Mouse (Mus musculus) midbrain, embryonic 16.5 days (tissue): ENCODE results near the gene Fam83g. TPM values are rescaled to one million over a fixed set of nuclear protein-coding genes. Genes with fewer than 3 reads are reported as not detected.
"Not testable (repeated sequence)": the region's sequence is repeated elsewhere in the genome, so short reads cannot be mapped to it uniquely, and the experiment has no call there.

Source experiments
- ATAC-seq: fragments of 200-750 bp; cut with Nextera tagmentation; 2 replicates; pipeline ENCODE4 v1.8.0; 2017; ENCODE audit warnings: moderate TSS enrichment
- H3K27ac ChIP-seq: fragments of 300-500 bp; sonication (generic); 2 replicates; pipeline ENCODE4 v1.5.1; 2014; ENCODE audit warnings: mild to moderate bottlenecking, low read length, mixed read lengths
- H3K27me3 ChIP-seq: fragments of 300-500 bp; sonication (generic); 2 replicates; pipeline ENCODE4 v1.6.1; 2014; ENCODE audit warnings: low read depth, low read length, mixed read lengths; ENCODE audit not compliant: control insufficient read depth, insufficient read depth
- H3K36me3 ChIP-seq: fragments of 300-500 bp; sonication (generic); 2 replicates; pipeline ENCODE4 v1.6.1; 2014; ENCODE audit warnings: mild to moderate bottlenecking, low read length, moderate library complexity, mixed read lengths; ENCODE audit not compliant: control insufficient read depth, insufficient read depth
- H3K4me1 ChIP-seq: fragments of 300-500 bp; sonication (generic); 2 replicates; pipeline ENCODE4 v1.6.1; 2014; ENCODE audit warnings: mild to moderate bottlenecking, low read length, mixed read lengths; ENCODE audit not compliant: control insufficient read depth, insufficient read depth
- H3K4me2 ChIP-seq: fragments of 300-500 bp; sonication (generic); 2 replicates; pipeline ENCODE4 v1.6.1; 2014; ENCODE audit warnings: mild to moderate bottlenecking, low read length, mixed read lengths
- H3K4me3 ChIP-seq: fragments of 300-500 bp; sonication (generic); 2 replicates; pipeline ENCODE4 v1.5.1; 2014; ENCODE audit warnings: low read depth, mild to moderate bottlenecking, low read length, moderate library complexity, mixed read lengths
- H3K9ac ChIP-seq: fragments of 300-500 bp; sonication (generic); 2 replicates; pipeline ENCODE4 v1.6.1; 2014; ENCODE audit warnings: low read depth, low read length, mixed read lengths
- H3K9me3 ChIP-seq: fragments of 300-500 bp; sonication (generic); replicated peaks from 2 replicates; pipeline ENCODE4 v1.6.1; 2014; ENCODE audit warnings: mild to moderate bottlenecking, low read length, mixed read lengths; ENCODE audit not compliant: control insufficient read depth, poor library complexity, severe bottlenecking
- WGBS: fragments of 180-500 bp; shearing (Covaris S2); extraction: QIAGEN DNeasy Blood & Tissue Kit; methylation state at CpG from one replicate; pipeline ENCODE4 v1.1.7; 2014; 5-methylcytosine and 5-hydroxymethylcytosine counted together
- polyA plus RNA-seq: library from polyadenylated mRNA; unstranded; fragments of >200 nt; fragmentation: Nextera tagmentation; extraction: Ambion mirVana; gene quantifications from 2 replicates; pipeline ENCODE4 v1.2.1, GENCODE M21; 2015

The Fam83g gene
- polyA plus RNA-seq = 0.11 and 0.26 TPM in 2 replicates

DNA sequence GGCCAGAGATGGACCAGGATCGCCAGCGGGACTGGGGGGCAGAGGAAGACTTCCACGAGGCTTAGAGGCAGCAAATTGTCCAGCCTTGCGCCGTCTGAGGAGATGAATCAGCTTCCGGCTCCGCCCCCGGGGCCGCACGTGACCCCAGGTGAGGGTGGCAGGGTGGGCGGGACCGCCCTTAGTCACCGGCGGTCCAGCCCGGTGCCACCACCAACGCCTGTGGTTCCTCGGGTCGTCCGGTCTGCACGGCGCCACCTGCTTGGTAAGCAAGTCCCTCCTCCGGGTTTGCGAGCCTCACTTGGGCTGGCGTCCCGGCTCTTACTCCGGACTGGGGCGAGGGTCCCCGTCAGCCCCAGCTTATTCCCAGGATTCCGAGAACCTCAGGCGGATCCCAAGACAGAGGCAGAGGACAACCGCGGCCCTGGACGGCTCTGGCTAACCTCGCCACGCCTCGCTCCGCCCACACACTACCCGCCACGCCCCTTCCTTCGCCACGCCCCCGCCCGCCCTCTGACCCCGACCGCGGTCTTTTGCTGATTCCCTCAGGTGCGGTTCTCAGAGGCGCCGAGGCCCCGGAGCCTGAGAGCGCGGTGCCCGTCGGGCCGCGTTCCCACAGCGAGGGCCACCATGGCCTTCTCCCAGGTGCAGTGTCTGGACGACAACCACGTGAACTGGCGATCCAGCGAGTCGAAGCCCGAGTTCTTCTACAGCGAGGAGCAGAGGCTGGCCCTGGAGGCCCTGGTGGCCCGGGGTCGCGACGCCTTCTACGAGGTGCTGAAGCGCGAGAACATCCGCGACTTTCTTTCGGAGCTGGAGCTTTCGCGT is at the start of gene Fam83g:
TSS of gene Fam83g (plus strand) at position 185 of the 825 bp plus-strand sequence.
- no peak for ATAC-seq
- 0 out of 2 replicates have a peak, but pooled peaks cover 3% of the 10 kb centered on the region for H3K4me1 ChIP-seq
- no peaks in the 10 kb centered on the region for H3K9me3 ChIP-seq
- H3K4me2 ChIP-seq = peak within 1 kb of the TSS; percentile 48
- 2% methylated on average over 70 of the region's 76 CpGs for WGBS
- no peak within 1 kb of the TSS for H3K27ac ChIP-seq
- no peaks in the 10 kb centered on the region for H3K36me3 ChIP-seq
- H3K4me3 ChIP-seq = peak within 1 kb of the TSS; percentile 29
- H3K27me3 ChIP-seq = peaks cover 27% of the 10 kb centered on the region
- H3K9ac ChIP-seq = 0 out of 2 replicates have a peak within 1 kb of the TSS, but pooled peaks have one; percentile 28

- not testable (repeated sequence) for H3K9ac ChIP-seq, H3K27me3 ChIP-seq, H3K4me1 ChIP-seq, H3K4me2 ChIP-seq, H3K27ac ChIP-seq, H3K4me3 ChIP-seq, ATAC-seq, H3K9me3 ChIP-seq, H3K36me3 ChIP-seq
- WGBS = 97% methylated on average over 3 of the region's 4 CpGs
These were observed 47.6 kb upstream of the Fam83g start for GRCm38 (mm10) chr11:61636309-61636708.

DNA sequence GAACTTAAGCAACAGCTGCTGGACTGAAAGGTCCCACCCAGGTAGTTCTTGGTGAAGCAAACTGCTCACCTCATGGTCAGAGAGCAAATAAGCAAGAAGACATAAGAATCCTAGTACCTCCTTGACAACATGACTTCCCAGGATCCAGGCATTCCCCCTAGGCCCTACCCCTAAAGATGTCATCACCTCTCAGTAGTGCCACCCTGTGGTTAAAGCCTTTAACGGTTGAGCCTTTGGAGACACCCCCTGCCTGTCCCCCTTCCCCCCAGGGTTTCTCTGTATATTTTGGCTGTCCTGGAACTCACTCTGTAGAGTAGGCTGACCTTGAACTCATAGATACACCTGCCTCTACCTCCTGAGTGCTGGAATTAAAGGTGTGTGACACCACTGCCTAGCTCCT is 46.5 kb upstream of the Fam83g start:
- H3K4me2 ChIP-seq = no peak overlapping the region
- no peak overlapping the region for H3K9ac ChIP-seq
- 41% methylated on average over 1 of the region's 1 CpGs for WGBS
- H3K27me3 ChIP-seq = no peaks in the 10 kb centered on the region
- no peaks in the 10 kb centered on the region for H3K4me1 ChIP-seq
- no peak overlapping the region for H3K27ac ChIP-seq
- H3K9me3 ChIP-seq = no peaks in the 10 kb centered on the region
- no peak for ATAC-seq
- no peaks in the 10 kb centered on the region for H3K36me3 ChIP-seq
- no peak overlapping the region for H3K4me3 ChIP-seq

GRCm38 (mm10) chr11:61637856-61638255 is 46.0 kb upstream of the Fam83g start:
- H3K27ac ChIP-seq = no peak overlapping the region
- 87% methylated on average over 3 of the region's 3 CpGs for WGBS

DNA sequence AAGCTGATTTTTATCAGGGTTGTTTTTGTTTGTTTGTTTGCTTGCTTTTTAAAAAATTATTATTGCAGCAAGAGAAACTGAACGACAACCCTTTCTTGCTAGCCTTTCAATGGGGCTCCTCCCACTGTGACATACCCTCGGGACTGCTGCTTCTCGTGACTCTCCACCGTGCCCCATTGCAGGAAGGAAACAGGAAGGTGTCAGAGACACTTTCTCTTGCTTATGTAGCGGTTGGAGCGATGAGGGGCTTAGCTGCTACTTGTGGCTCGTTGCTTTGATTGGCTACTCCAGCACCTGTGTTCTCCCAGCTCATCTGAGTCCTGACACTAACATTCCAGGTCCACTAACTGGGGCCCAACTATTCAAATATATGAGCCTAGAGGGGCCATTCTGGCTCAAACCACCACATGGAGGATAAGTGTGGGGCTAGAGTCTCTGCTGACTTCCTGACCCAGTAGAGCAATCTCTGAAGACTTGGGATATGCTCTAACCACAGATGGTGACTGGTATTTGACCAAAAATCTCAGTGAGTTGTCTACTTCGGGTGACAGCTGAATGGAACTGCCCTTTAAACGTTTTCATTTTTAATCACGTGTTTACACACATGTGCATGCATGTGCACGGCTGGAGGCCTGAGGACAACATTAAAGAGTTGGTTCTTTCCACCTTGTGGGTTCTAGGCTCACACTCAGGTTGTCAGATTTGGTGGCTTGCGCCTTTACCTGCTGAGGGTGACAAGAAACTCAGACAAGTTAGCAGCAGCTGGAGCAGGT is 44.9 kb upstream of the Fam83g start:
- Histone ChIP-seq H3K27ac (no peak overlapping the region), H3K4me1 (no peaks in the 10 kb centered on the region), H3K36me3 (no peaks in the 10 kb centered on the region), H3K9me3 (no peaks in the 10 kb centered on the region), H3K4me3 (no peak overlapping the region), H3K9ac (no peak overlapping the region), H3K4me2 (no peak overlapping the region), H3K27me3 (no peaks in the 10 kb centered on the region)
- ATAC-seq = no peak
- WGBS = 83% methylated on average over 12 of the region's 12 CpGs

More at GRCm38 (mm10) chr11:61637856-61638255, 46.0 kb upstream of the Fam83g start:
- Histone ChIP-seq H3K9me3 (no peaks in the 10 kb centered on the region), H3K4me2 (no peak overlapping the region), H3K9ac (no peak overlapping the region), H3K27me3 (no peaks in the 10 kb centered on the region), H3K4me1 (no peaks in the 10 kb centered on the region), H3K36me3 (no peaks in the 10 kb centered on the region), H3K4me3 (no peak overlapping the region)
- ATAC-seq = no peak

- WGBS = 91% methylated on average over 6 of the region's 6 CpGs
- Histone ChIP-seq H3K4me2 (no peak overlapping the region), H3K4me1 (no peaks in the 10 kb centered on the region), H3K27me3 (no peaks in the 10 kb centered on the region), H3K36me3 (no peaks in the 10 kb centered on the region), H3K9me3 (no peaks in the 10 kb centered on the region), H3K27ac (no peak overlapping the region), H3K9ac (no peak overlapping the region), H3K4me3 (no peak overlapping the region)
- ATAC-seq = no peak
These were observed 44.2 kb upstream of the Fam83g start for GRCm38 (mm10) chr11:61639601-61640177.

GRCm38 (mm10) chr11:61640585-61640984 is 43.3 kb upstream of the Fam83g start:
- not testable (repeated sequence) for H3K36me3 ChIP-seq, H3K27ac ChIP-seq, H3K4me1 ChIP-seq, ATAC-seq, H3K4me2 ChIP-seq, H3K27me3 ChIP-seq, H3K4me3 ChIP-seq, H3K9ac ChIP-seq, H3K9me3 ChIP-seq
- 75% methylated on average over 9 of the region's 9 CpGs for WGBS

DNA sequence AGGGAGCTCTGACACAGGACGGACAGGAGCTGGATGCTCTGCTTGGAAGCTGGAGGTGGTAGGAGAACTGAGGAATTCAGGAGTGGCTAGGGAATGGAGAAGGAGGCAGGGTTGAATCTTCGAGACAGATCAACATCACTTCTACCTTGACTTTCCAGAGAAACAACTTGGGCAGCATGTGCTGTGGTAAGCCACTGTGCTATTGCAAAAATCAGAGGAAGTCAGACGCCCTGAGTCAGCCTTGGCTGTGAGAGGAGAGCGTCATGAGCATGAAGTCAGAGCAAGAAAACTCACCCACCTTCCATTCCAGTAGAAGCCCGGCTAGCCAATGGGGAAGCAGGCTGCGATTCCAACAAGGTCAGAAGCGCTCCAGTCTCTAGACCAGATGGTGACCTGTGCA is 41.8 kb upstream of the Fam83g start:
- no peak for ATAC-seq
- H3K36me3 ChIP-seq = no peaks in the 10 kb centered on the region
- WGBS = 86% methylated on average over 7 of the region's 7 CpGs
- no peaks in the 10 kb centered on the region for H3K4me1 ChIP-seq
- no peak overlapping the region for H3K27ac ChIP-seq
- no peak overlapping the region for H3K4me2 ChIP-seq
- no peaks in the 10 kb centered on the region for H3K9me3 ChIP-seq
- no peak overlapping the region for H3K4me3 ChIP-seq
- H3K9ac ChIP-seq = no peak overlapping the region
- no peaks in the 10 kb centered on the region for H3K27me3 ChIP-seq
